Mouse (Mus musculus) left cerebral cortex, postnatal 25 days (tissue): Measurements from ENCODE around the gene 4930544D05Rik. TPM values are rescaled to one million over a fixed set of nuclear protein-coding genes. Genes with fewer than 3 reads are reported as not detected.
A peak's percentile ranks its signal among the peaks of the same experiment; 100 is the strongest.

Experiments
- DNase-seq, 2 experiments: peaks; one replicate each; pipeline ENCODE4 v3.0.0; 2022; ENCODE audit warnings: low spot score in 2 of 2, mixed read lengths in 1 of 2
- intact Hi-C: fragments of 180-260 bp; cut with DNase I; formaldehyde crosslinking; loops from one replicate; pipeline ENCODE4 v1.15.1; 2025
- total RNA-seq, 2 experiments: library from RNA; stranded (reverse); gene quantifications; 2 replicates each; pipeline ENCODE4 v1.2.3; 2021

4930544D05Rik gene
- total RNA-seq, 2 experiments from 2014 or later: not detected

DNA sequence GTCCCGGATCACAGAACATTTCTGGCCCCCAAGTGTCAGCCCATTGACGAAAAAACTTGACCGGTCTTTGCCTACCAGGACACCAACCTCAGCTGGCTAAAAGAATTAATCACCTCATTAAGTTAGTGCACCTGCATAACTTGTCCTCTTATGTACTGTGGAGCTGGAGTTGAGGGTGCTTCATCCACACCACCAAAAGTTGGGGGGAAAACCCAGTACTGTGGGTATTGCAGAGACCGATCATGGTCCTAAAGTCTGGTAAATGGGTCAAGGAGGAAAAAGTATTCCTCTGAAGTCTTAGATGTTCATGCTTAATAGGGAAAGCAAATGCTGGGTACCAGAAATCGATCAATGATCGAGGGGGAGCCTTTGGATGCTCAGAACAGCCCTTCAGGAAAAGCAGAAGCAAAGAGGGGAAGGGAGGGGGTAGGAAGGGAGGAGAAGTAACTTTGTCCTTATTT lies 37.3 kb downstream of the 4930544D05Rik start:
- intact Hi-C loops: no loop called here
- no peak for DNase-seq

DNA sequence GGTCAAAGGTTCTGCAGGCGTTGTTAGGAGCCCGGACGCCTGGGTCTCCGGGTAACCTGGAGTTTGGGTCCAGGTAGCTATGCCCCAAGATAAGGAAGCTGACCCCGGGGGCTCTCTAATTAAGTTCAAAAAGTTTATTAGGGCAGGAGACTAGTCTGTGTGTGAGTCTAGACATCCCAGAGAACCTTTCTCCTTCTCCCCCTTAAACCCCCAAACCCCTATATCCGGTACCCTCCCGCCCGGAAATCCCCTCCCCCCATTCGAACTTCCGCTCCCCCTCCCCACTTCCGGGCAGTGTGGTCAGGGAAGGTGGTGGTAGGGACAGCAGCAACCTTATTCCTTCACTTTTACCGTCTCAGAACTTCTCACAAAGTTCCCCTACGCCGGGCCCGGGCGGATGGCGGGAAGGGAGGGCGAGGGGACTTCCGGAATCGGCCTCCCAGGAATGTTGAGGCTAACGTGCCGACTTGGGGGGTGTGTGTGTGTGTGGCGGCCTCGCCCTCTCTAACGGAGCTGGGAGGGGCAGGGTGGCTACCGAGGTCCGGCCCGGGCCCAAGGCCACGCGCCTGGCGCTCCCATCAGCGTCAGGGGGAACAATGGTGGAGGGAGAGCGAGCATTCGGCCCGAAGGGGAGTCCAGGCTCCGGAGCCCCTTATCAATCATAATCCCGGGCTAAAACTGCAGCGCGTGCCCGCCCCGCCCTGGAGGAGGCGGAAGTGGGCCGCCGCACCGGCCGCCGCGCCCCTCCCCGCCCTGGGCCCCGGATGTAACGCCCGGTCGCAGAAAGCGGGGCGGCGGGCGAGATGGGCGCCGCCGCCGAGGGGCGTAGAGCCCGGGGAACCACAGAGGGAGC lies 37.9 kb downstream of the 4930544D05Rik start:
- intact Hi-C loops: loop anchor here (1.0 to 2.0 kb wide), 2 partner anchors 15 to 35 kb away; partner anchors contain the start of genes Camta2 and Spag7
- DNase-seq: peak in 1 of 2 experiments; percentile 58

- intact Hi-C loops: loop anchor here (1.0 to 2.0 kb wide), 2 partner anchors 14 to 34 kb away; partner anchors contain the start of genes Camta2 and Spag7
- peak; percentile 63 to 67 for DNase-seq
These were observed 38.7 kb downstream of the 4930544D05Rik start, which contains the start of gene Pfn1 for GRCm38 (mm10) chr11:70654198-70654922. TSS of gene Pfn1 (minus strand) at chr11:70654644.

- DNase-seq: peak; percentile 75 to 76
- intact Hi-C loops: loop anchor here (1.0 to 2.0 kb wide), 2 partner anchors 14 to 33 kb away; partner anchors contain the start of genes Camta2 and Spag7
These were observed 39.4 kb downstream of the 4930544D05Rik start for GRCm38 (mm10) chr11:70654923-70655570.

DNA sequence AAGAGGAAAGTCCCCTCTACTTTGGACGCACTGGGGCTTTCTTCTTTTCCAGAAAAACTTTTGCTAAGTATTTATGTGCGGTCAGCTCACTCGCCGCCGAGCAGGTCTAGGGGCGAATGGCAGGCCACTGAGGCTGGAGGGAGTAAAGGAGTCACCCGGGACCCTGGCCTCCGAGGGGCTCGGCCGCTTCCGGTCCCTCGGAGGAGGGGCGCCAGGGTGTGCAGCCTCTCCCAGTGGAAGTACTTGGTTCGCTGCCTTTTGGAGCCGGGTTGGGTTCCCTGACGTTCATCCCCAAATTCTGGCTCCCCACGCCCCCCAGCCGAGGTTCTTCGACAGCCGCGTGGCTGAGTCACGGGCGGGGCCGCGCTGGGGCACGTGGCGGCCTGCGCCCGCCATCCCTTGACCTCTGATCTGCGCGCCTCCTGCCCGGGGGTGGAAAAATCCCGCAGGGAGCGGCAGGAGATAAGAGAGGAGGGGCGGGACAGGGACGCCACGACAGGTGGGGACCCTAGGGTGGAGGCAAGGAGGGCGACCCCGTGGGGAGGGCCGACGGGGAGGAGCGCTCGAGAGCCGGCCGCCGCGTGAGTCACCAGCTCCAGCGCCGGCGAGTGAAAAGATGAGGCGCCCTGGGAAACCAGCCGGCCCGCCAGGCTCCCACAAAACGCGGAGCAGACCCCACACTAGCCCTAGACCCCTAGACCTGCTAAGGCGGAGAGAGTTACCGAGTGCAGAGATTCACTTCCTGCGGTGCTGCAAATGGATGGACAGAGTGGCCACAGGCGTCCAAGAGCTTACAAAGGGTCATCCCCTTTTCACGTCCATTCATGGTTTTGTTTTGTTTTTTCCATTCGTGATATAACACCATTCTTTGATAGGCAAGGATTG lies 40.2 kb downstream of the 4930544D05Rik start:
- DNase-seq: no peak
- intact Hi-C loops: loop anchor here (2.0 kb wide), 1 partner anchor 13 kb away; the partner anchor contains the start of gene Spag7

DNA sequence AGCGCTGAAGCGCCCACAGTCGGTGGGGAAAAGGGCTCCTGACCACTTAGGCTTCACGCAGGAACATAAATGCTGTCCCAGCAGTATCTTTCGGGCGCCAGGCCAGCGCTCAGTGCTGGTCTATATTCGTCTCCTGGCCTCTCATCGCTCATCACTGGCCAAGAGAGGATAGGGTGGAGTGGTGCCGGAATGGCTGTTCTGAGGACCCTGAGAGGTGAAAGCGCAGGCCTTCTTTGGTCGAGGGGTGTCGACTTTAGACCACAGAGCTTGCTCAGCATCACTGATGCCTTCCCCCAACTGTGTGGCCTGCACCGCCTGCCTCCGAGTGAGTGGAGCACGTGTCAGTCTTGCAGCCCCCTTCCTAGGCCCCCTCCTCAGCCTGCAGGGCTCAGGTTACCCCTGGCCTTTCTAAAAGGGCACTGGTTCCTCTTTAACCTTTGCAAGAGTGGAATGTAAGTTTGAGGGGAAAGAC lies 40.8 kb downstream of the 4930544D05Rik start:
- intact Hi-C loops: no loop called here

GRCm38 (mm10) chr11:70656964-70657363 lies 41.3 kb downstream of the 4930544D05Rik start, which contains the start of gene Eno3:
TSS of gene Eno3 (plus strand) at chr11:70657202.
- intact Hi-C loops: no loop called here
- no peak for DNase-seq

More for the DNA sequence above, 40.8 kb downstream of the 4930544D05Rik start:
- no peak for DNase-seq

DNA sequence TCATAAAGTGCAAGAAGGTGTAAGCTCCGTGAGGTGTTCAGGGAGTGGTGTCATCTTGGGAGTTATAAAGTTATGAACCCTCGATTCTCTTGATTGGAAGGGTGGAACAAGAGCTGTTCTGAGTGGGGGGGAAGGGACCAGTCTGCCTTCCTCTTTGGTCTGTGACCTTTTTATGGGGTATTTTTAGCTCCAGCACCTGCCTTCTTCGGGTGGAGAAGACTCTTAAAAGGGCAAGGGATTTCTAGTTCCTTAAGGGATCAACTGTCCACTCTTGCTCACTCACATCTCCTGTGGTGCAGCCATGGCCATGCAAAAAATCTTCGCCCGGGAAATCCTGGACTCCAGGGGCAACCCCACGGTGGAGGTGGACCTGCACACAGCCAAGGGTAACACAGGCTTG lies 41.9 kb downstream of the 4930544D05Rik start:
- no peak for DNase-seq
- intact Hi-C loops: no loop called here

DNA sequence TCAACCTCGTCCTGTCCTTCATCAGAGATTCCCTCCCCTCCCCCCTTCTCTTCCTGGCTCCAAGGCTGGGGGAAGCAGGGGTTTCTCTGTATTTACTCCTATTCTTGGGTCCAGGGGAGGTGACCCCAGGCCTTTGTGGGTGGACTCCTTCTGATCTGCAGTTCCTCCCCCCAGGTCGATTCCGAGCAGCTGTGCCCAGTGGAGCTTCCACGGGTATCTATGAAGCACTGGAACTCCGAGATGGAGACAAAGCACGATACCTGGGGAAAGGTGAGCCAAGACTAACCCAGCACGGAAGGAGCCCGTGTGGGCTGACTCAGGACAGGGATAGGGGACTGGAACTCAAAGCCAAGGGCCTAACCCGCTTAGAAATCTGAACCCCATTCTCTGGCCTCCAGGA lies 42.3 kb downstream of the 4930544D05Rik start:
- no peak for DNase-seq
- intact Hi-C loops: no loop called here

- DNase-seq: no peak
- intact Hi-C loops: no loop called here
These were observed 42.9 kb downstream of the 4930544D05Rik start for GRCm38 (mm10) chr11:70658521-70658920.

DNA sequence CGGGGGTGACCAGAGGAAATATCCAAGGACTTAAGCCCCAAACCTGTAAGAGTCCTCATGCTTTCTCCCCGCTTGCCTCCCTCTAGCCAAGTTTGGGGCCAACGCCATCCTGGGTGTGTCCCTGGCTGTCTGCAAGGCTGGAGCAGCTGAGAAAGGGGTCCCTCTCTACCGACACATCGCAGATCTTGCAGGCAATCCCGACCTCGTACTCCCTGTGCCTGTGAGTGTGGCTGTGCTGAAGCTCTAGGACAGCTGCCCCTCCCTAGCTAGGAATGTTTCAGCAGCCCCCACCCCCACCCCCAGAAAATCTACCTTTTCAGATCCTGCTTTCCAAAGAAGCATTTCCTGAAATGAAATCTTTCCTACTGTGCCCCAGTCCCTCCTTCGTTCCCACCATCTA lies 43.3 kb downstream of the 4930544D05Rik start:
- DNase-seq: no peak
- intact Hi-C loops: no loop called here

DNA sequence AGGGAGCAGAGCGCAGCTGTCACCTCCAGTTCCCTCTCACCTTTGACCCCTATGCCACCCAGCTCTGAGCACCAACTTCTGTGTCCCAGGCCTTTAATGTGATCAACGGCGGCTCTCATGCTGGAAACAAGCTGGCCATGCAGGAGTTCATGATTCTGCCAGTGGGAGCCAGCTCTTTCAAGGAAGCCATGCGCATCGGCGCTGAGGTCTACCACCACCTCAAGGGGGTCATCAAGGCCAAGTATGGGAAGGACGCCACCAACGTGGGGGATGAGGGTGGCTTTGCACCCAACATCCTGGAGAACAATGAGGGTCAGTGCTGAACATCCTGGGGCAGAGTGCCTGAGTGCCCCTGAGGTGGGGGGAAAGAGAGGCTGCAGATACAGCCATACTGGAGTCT lies 44.9 kb downstream of the 4930544D05Rik start:
- intact Hi-C loops: no loop called here
- DNase-seq: no peak

DNA sequence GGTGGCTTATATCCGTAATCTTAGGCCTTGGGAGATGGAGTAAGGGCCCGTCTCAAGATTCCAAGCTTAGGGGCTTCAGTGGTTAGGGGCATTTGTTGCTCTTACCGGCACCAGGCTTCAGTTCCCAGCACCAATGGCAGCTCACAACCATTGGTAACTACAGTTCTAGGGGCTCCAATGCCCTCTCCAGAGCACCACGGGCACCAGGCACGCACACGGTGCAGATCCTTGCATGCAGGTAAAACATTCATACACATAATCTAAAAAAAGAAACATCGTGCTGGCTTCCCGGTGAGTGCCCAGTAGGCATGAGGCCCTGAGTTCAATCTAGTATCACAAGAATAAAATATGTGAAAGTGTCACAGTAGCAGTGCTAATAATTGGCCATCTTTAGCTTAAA lies 47.5 kb downstream of the 4930544D05Rik start:
- intact Hi-C loops: no loop called here
- DNase-seq: no peak

GRCm38 (mm10) chr11:70663957-70664356 lies 48.3 kb downstream of the 4930544D05Rik start:
- intact Hi-C loops: no loop called here
- no peak for DNase-seq

DNA sequence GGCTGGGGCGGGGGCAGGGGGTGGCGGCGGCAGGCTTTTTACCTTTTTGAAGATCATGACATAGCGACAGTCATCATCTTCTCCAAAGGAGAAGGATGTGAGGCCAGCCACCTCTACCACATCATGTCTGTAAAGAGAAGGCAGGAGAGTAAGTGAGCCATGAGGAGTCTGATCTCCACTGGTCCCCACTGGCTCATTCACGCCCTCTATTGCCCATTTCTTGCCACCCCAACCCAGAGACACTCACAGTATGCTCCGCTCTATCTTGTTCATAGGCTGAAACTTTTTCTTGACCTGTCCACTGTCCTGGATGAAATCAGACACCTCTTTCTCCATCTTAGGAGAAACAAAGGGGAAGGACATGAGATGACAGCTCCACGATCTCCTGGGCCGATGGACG lies 49.1 kb downstream of the 4930544D05Rik start:
- no peak for DNase-seq
- intact Hi-C loops: no loop called here
